8 mouse cellular contexts compared by ENCODE assay signal in the genomic region with DNA sequence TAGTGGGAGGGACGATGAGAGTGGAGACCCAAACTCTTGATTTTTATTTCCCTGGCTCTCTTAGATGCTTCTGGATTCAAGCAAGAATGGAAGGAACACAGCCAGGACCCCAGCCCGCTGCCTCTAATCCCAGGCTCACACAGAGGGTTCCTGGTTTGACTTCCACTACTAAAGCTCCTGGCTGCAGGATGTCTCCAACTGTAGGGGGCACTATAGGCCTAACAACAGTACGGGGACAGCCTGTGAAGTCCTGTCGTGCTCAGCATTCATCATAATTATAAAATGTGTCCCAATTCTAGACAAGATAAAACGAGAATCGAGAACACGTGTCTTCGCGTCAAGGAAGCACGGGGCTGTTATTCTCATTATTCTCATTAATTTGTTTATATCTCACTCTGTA.
DNase-seq lines count a peak whose midpoint lies in the region; ATAC-seq lines count a peak whose summit lies in the region.

No protein-coding gene starts in this region.

- H3K4me3 ChIP-seq in neural tube, embryonic 15.5 days (replicated peaks) = no peak overlapping the region

- H3K36me3 ChIP-seq in neural tube, embryonic 15.5 days = no peaks in the 10 kb centered on the region

- no peak overlapping the region for H3K9ac ChIP-seq in neural tube, embryonic 15.5 days (replicated peaks)

- DNase-seq in embryo, embryonic 10 days (ENCODE audit: low spot score) = peak; percentile 24
- DNase-seq in embryo, embryonic 9.5 days (ENCODE audit: extremely low spot score) = no peak
- DNase-seq in neural tube, embryonic 10.5 days (ENCODE audit: extremely low spot score, low spot score) = no peak
- peak; percentile 51 to 74 for DNase-seq in layer of hippocampus, adult 8-10 months (ENCODE audit: low spot score in 2 of 2)
- DNase-seq in right cerebral cortex, postnatal 36 days (ENCODE audit: low spot score in 2 of 2) = peak; percentile 44 to 52
- DNase-seq in heart, postnatal 4 days = no peak
- DNase-seq in gastrocnemius, postnatal 25 days = no peak

- H3K4me2 ChIP-seq in neural tube, embryonic 15.5 days = no peak overlapping the region

- H3K9me3 ChIP-seq in neural tube, embryonic 15.5 days (replicated peaks) = no peaks in the 10 kb centered on the region

- no peaks in the 10 kb centered on the region for H3K27me3 ChIP-seq in neural tube, embryonic 15.5 days (replicated peaks)

- no peak overlapping the region for H3K27ac ChIP-seq in neural tube, embryonic 15.5 days (replicated peaks)

- H3K4me1 ChIP-seq in neural tube, embryonic 15.5 days = 0 out of 2 replicates have a peak, but pooled peaks cover 2% of the 10 kb centered on the region

- 53% methylated on average over 10 of the region's 10 CpGs for WGBS in neural tube, embryonic 15.5 days

- peak; percentile 31; the same call in 1 of the 2 replicates for ATAC-seq in neural tube, embryonic 15.5 days (ENCODE audit: low FRiP score)

Comparison
In these comparisons a context has a peak if more than half of its experiments do, and no peak if none do; other contexts are left out.
1. DNase-seq: peak in embryo, embryonic 10 days (single experiment), layer of hippocampus, adult 8-10 months (2 of 2) and right cerebral cortex, postnatal 36 days (2 of 2); none in embryo, embryonic 9.5 days (single experiment), neural tube, embryonic 10.5 days (single experiment), heart, postnatal 4 days (single experiment) and gastrocnemius, postnatal 25 days (single experiment).